Mouse (Mus musculus): ENCODE measurements around the gene Kcnk13. TPM values are rescaled to one million over a fixed set of nuclear protein-coding genes. Genes with fewer than 3 reads are reported as not detected.

Kcnk13 gene
- total and polyA plus RNA-seq, 3 experiments = 0.11 TPM; not detected in 2

GRCm38 (mm10) chr12:100065109-100065508 is 100.8 kb downstream of the Kcnk13 start:
- TF ChIP-seq TAL1 (conservative IDR thresholded peaks at IDR 0.05; ENCODE audit: low read depth, low read length) (no peak), GATA2 (IDR thresholded peaks at IDR 0.05; ENCODE audit: borderline replicate concordance, low read depth, low read length) (no peak), POLR2AphosphoS5 (IDR thresholded peaks at IDR 0.05; ENCODE audit: insufficient replicate concordance, low read depth, low read length) (no peak), CTCF (IDR thresholded peaks at IDR 0.05; ENCODE audit: low read depth, low read length) (no peak)
- no peak for ATAC-seq (ENCODE audit: extremely low read depth, insufficient number of reproducible peaks, low FRiP score, poor library complexity, severe bottlenecking)
- H3K36me3 ChIP-seq (replicated peaks) = no peaks in the 10 kb centered on the region
- peaks cover 14% of the 10 kb centered on the region; the same call in 1 of the 2 replicates for H3K27me3 ChIP-seq (ENCODE audit: insufficient read depth, low read length)
- H3K9me3 ChIP-seq (replicated peaks) = no peaks in the 10 kb centered on the region
- H3K4me1 ChIP-seq (ENCODE audit: insufficient read depth, low read depth, low read length) = no peaks in the 10 kb centered on the region
- DNase-seq (ENCODE audit: low spot score) = no peak
- no peak overlapping the region for H3K4me3 ChIP-seq (ENCODE audit: low read depth, low read length)

GRCm38 (mm10) chr12:100067477-100067876 is 103.2 kb downstream of the Kcnk13 start:
- Histone ChIP-seq H3K4me1 (ENCODE audit: insufficient read depth, low read depth, low read length) (no peaks in the 10 kb centered on the region), H3K27me3 (ENCODE audit: insufficient read depth, low read length) (peaks cover 15% of the 10 kb centered on the region), H3K9me3 (replicated peaks) (no peaks in the 10 kb centered on the region), H3K4me3 (ENCODE audit: low read depth, low read length) (no peak overlapping the region), H3K36me3 (replicated peaks) (no peaks in the 10 kb centered on the region)
- TF ChIP-seq CTCF (IDR thresholded peaks at IDR 0.05; ENCODE audit: low read depth, low read length) (no peak), GATA2 (IDR thresholded peaks at IDR 0.05; ENCODE audit: borderline replicate concordance, low read depth, low read length) (no peak), TAL1 (conservative IDR thresholded peaks at IDR 0.05; ENCODE audit: low read depth, low read length) (no peak), POLR2AphosphoS5 (IDR thresholded peaks at IDR 0.05; ENCODE audit: insufficient replicate concordance, low read depth, low read length) (no peak), GATA1 (IDR thresholded peaks at IDR 0.05; ENCODE audit: borderline replicate concordance, low read length) (no peak)
- ATAC-seq (ENCODE audit: extremely low read depth, insufficient number of reproducible peaks, low FRiP score, poor library complexity, severe bottlenecking) (no peak), DNase-seq (ENCODE audit: low spot score) (no peak)

GRCm38 (mm10) chr12:100073201-100073672 is 108.9 kb downstream of the Kcnk13 start:
- no peaks in the 10 kb centered on the region for H3K36me3 ChIP-seq (replicated peaks)
- H3K27me3 ChIP-seq (ENCODE audit: insufficient read depth, low read length) = peaks cover 6% of the 10 kb centered on the region; the same call in 1 of the 2 replicates
- DNase-seq (ENCODE audit: low spot score) (no peak), ATAC-seq (ENCODE audit: extremely low read depth, insufficient number of reproducible peaks, low FRiP score, poor library complexity, severe bottlenecking) (no peak)
- no peak overlapping the region for H3K4me3 ChIP-seq (ENCODE audit: low read depth, low read length)
- H3K9me3 ChIP-seq (replicated peaks) = no peaks in the 10 kb centered on the region
- TF ChIP-seq GATA1 (IDR thresholded peaks at IDR 0.05; ENCODE audit: borderline replicate concordance, low read length) = no peak
- no peaks in the 10 kb centered on the region for H3K4me1 ChIP-seq (ENCODE audit: insufficient read depth, low read depth, low read length)

GRCm38 (mm10) chr12:100075715-100076114 is 111.4 kb downstream of the Kcnk13 start:
- TF ChIP-seq GATA2 (IDR thresholded peaks at IDR 0.05; ENCODE audit: borderline replicate concordance, low read depth, low read length) (no peak), TAL1 (conservative IDR thresholded peaks at IDR 0.05; ENCODE audit: low read depth, low read length) (no peak), CTCF (IDR thresholded peaks at IDR 0.05; ENCODE audit: low read depth, low read length) (no peak), POLR2AphosphoS5 (IDR thresholded peaks at IDR 0.05; ENCODE audit: insufficient replicate concordance, low read depth, low read length) (no peak), GATA1 (IDR thresholded peaks at IDR 0.05; ENCODE audit: borderline replicate concordance, low read length) (no peak)
- Histone ChIP-seq H3K4me1 (ENCODE audit: insufficient read depth, low read depth, low read length) (no peaks in the 10 kb centered on the region), H3K4me3 (ENCODE audit: low read depth, low read length) (no peak overlapping the region), H3K27me3 (ENCODE audit: insufficient read depth, low read length) (peaks cover 8% of the 10 kb centered on the region), H3K36me3 (replicated peaks) (no peaks in the 10 kb centered on the region), H3K9me3 (replicated peaks) (no peaks in the 10 kb centered on the region)
- ATAC-seq (ENCODE audit: extremely low read depth, insufficient number of reproducible peaks, low FRiP score, poor library complexity, severe bottlenecking) (no peak), DNase-seq (ENCODE audit: low spot score) (no peak)

- ATAC-seq (ENCODE audit: extremely low read depth, insufficient number of reproducible peaks, low FRiP score, poor library complexity, severe bottlenecking) (no peak; the same call in 1 of the 2 replicates), DNase-seq (ENCODE audit: low spot score) (no peak)
- no peak overlapping the region for H3K4me3 ChIP-seq (ENCODE audit: low read depth, low read length)
- peaks cover 6% of the 10 kb centered on the region for H3K27me3 ChIP-seq (ENCODE audit: insufficient read depth, low read length)
- peaks cover 4% of the 10 kb centered on the region; the same call in 1 of the 2 replicates for H3K4me1 ChIP-seq (ENCODE audit: insufficient read depth, low read depth, low read length)
- no peaks in the 10 kb centered on the region for H3K36me3 ChIP-seq (replicated peaks)
- peaks cover 3% of the 10 kb centered on the region; the same call in 1 of the 2 replicates for H3K9me3 ChIP-seq (replicated peaks)
- no peak for TF ChIP-seq GATA1 (IDR thresholded peaks at IDR 0.05; ENCODE audit: borderline replicate concordance, low read length)
- TF ChIP-seq TAL1 (conservative IDR thresholded peaks at IDR 0.05; ENCODE audit: low read depth, low read length) = no peak
- TF ChIP-seq GATA2 (IDR thresholded peaks at IDR 0.05; ENCODE audit: borderline replicate concordance, low read depth, low read length) = no peak
- TF ChIP-seq CTCF (IDR thresholded peaks at IDR 0.05; ENCODE audit: low read depth, low read length) = no peak
- no peak for TF ChIP-seq POLR2AphosphoS5 (IDR thresholded peaks at IDR 0.05; ENCODE audit: insufficient replicate concordance, low read depth, low read length)
Measured at GRCm38 (mm10) chr12:100079636-100080286, 115.5 kb downstream of the Kcnk13 start.

- Histone ChIP-seq H3K4me1 (ENCODE audit: insufficient read depth, low read depth, low read length) (peaks cover 4% of the 10 kb centered on the region; the same call in 1 of the 2 replicates), H3K9me3 (replicated peaks) (peaks cover 2% of the 10 kb centered on the region; the same call in 1 of the 2 replicates), H3K27me3 (ENCODE audit: insufficient read depth, low read length) (peaks cover 21% of the 10 kb centered on the region), H3K4me3 (ENCODE audit: low read depth, low read length) (no peak overlapping the region), H3K36me3 (replicated peaks) (no peaks in the 10 kb centered on the region)
- no peak for DNase-seq (ENCODE audit: low spot score)
- TF ChIP-seq CTCF (IDR thresholded peaks at IDR 0.05; ENCODE audit: low read depth, low read length) (no peak), POLR2AphosphoS5 (IDR thresholded peaks at IDR 0.05; ENCODE audit: insufficient replicate concordance, low read depth, low read length) (no peak), GATA2 (IDR thresholded peaks at IDR 0.05; ENCODE audit: borderline replicate concordance, low read depth, low read length) (no peak), GATA1 (IDR thresholded peaks at IDR 0.05; ENCODE audit: borderline replicate concordance, low read length) (no peak), TAL1 (conservative IDR thresholded peaks at IDR 0.05; ENCODE audit: low read depth, low read length) (no peak)
- no peak for ATAC-seq (ENCODE audit: extremely low read depth, insufficient number of reproducible peaks, low FRiP score, poor library complexity, severe bottlenecking)
Measured at GRCm38 (mm10) chr12:100088026-100088425, 123.7 kb downstream of the Kcnk13 start.

All from G1E (cell line).